Mouse (Mus musculus) heart, postnatal 25 days (tissue): ENCODE results near the gene Olfr802. TPM values are rescaled to one million over a fixed set of nuclear protein-coding genes. Genes with fewer than 3 reads are reported as not detected.

Experiments
- DNase-seq: peaks from one replicate; pipeline ENCODE4 v3.0.0; 2022; ENCODE audit warnings: low spot score
- intact Hi-C: fragments of 180-260 bp; cut with DNase I; formaldehyde crosslinking; loops from one replicate; pipeline ENCODE4 v1.15.1; 2025
- microRNA-seq: library from miRNA; unstranded; fragments of <30 nt; microRNA quantifications from one replicate; pipeline ENCODE4 v1.2.0, GENCODE M21; 2022
- total RNA-seq, 2 experiments: library from RNA; stranded (reverse); gene quantifications; 2 replicates each; pipeline ENCODE4 v1.2.3; 2021

Olfr802 gene
- not detected for total RNA-seq

- intact Hi-C loops: no loop called here
Measured at GRCm38 (mm10) chr10:129688069-129688468, at the start of gene Olfr802. Gene Olfr802 (minus strand): TSS chr10:129688169.

DNA sequence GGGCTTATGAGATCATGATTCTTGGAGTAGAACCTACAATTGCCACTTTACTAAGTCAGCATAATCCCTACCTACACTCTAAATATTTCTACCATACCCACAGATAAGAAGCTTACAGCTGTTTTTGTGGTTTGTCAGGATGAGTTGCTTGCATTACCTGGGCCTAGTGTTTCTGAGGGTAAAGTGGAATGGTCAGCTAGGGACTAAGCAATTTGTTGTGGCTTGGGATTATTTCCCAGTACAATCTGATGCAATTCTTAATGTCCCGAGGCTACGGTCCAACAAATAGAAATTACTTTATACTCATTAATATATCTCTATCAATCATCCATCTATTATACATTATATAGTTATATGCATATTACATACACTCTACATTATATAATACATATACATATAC, 41.3 kb upstream of the Olfr802 start, which contains the start of gene Olfr805:
Gene Olfr805 (minus strand): TSS at position 101 of the 400 bp plus-strand sequence.
- DNase-seq: no peak
- intact Hi-C loops: no loop called here

More at GRCm38 (mm10) chr10:129688069-129688468, at the start of gene Olfr802:
- DNase-seq: no peak

- intact Hi-C loops: no loop called here
- no peak for DNase-seq
Measured at GRCm38 (mm10) chr10:129702910-129703309, 14.9 kb upstream of the Olfr802 start, which contains the start of gene Olfr804. Gene Olfr804 (plus strand): TSS chr10:129703210.

- DNase-seq: no peak
- intact Hi-C loops: no loop called here
Measured at GRCm38 (mm10) chr10:129694186-129694585, 6.2 kb upstream of the Olfr802 start, which contains the start of gene Olfr803. Gene Olfr803 (minus strand): TSS chr10:129694286.

DNA sequence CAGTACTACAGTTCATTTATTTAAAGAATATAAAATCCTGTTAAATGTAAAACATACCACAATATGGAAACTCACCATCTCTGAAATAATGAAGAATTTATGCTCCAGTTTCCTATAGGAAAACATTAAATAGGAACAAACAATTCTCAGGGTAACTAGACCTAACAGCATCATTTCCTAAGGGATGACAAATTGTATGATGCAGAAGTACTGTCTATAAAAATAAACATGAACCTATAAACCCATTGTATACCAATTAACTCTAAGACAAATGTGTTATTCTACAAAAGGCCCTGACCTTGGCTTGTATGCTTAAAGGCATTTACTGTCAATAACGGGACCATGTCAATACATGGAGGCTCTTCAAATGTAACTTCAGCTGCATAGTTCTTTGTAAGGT, 14.2 kb downstream of the Olfr802 start, which contains the start of gene Olfr801:
Gene Olfr801 (minus strand): TSS at position 101 of the 400 bp plus-strand sequence.
- DNase-seq: no peak
- intact Hi-C loops: no loop called here

- DNase-seq: no peak
- intact Hi-C loops: no loop called here
Measured at GRCm38 (mm10) chr10:129657394-129657793, 30.6 kb downstream of the Olfr802 start, which contains the start of gene Olfr800. Gene Olfr800 (plus strand): TSS chr10:129657694.

DNA sequence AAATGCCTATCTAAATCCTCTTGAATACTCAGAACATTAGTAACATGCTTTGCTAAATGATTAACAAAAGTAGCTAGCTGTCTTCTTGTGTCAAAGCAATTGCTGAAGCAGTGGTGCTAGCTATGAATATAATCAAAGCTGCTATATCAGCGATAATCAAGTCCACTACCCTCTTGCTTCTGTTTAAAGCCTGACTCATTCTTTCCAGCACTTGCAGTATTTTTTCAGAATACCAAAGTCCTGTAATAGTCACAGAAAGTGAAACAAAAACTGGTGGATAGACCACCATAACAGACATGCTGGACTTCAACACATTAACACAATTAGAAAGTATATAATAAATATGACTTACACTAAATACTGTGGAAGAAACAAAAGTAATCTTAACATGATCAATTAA, 36.2 kb downstream of the Olfr802 start:
- no peak for DNase-seq
- intact Hi-C loops: no loop called here

GRCm38 (mm10) chr10:129637184-129637583, 50.8 kb downstream of the Olfr802 start, which contains the start of gene Olfr799:
Gene Olfr799 (plus strand): TSS chr10:129637484.
- no peak for DNase-seq
- intact Hi-C loops: no loop called here

GRCm38 (mm10) chr10:129627834-129628233, 60.1 kb downstream of the Olfr802 start, which contains the start of gene Olfr798:
Gene Olfr798 (minus strand): TSS chr10:129627934.
- DNase-seq: no peak
- intact Hi-C loops: no loop called here

Small RNA genes within 50 kb of the gene (microRNA-seq; reads per million reads assigned to microRNA genes)
- not detected for gene Gm24485

Other genes with a start within 250 kb of the Olfr802 start
- not detected for gene Olfr787, start 226.3 kb downstream of the Olfr802 start, total RNA-seq
- not detected for gene Olfr788, start 217.2 kb downstream of the Olfr802 start, total RNA-seq
- not detected for gene Olfr789, start 203.4 kb downstream of the Olfr802 start, total RNA-seq
- not detected for gene Olfr790, start 189.7 kb downstream of the Olfr802 start, total RNA-seq
- not detected for gene Olfr791, start 166.4 kb downstream of the Olfr802 start, total RNA-seq
- gene Olfr792, start 149.0 kb downstream of the Olfr802 start, total RNA-seq: not detected
- not detected for gene Olfr794, start 120.5 kb downstream of the Olfr802 start, total RNA-seq
- gene Olfr796, start 75.6 kb downstream of the Olfr802 start, total RNA-seq: not detected
- gene Olfr798, start 60.2 kb downstream of the Olfr802 start, total RNA-seq: not detected
- gene Olfr799, start 50.7 kb downstream of the Olfr802 start, total RNA-seq: not detected
- gene Olfr800, start 30.5 kb downstream of the Olfr802 start, total RNA-seq: not detected
- not detected for gene Olfr801, start 14.3 kb downstream of the Olfr802 start, total RNA-seq
- not detected for gene Olfr803, start 6.1 kb upstream of the Olfr802 start, total RNA-seq
- not detected for gene Olfr804, start 15.0 kb upstream of the Olfr802 start, total RNA-seq
- not detected for gene Olfr805, start 41.2 kb upstream of the Olfr802 start, total RNA-seq
- gene Olfr806, start 53.8 kb upstream of the Olfr802 start, total RNA-seq: not detected
- gene Olfr807, start 69.6 kb upstream of the Olfr802 start, total RNA-seq: not detected
- gene Olfr808, start 77.3 kb upstream of the Olfr802 start, total RNA-seq: not detected
- gene Olfr809, start 86.5 kb upstream of the Olfr802 start, total RNA-seq: not detected
- gene Olfr810, start 106.7 kb upstream of the Olfr802 start, total RNA-seq: not detected
- gene Olfr811, start 116.2 kb upstream of the Olfr802 start, total RNA-seq: not detected
- gene Olfr812, start 157.9 kb upstream of the Olfr802 start, total RNA-seq: not detected
- not detected for gene Olfr813, start 167.2 kb upstream of the Olfr802 start, total RNA-seq
- gene Olfr814, start 191.7 kb upstream of the Olfr802 start, total RNA-seq: not detected
- not detected for gene Olfr815, start 217.7 kb upstream of the Olfr802 start, total RNA-seq
- gene Olfr816, start 227.4 kb upstream of the Olfr802 start, total RNA-seq: not detected